Mouse (Mus musculus): ENCODE data around the gene Tmc8.
"Not testable (repeated sequence)": the region's sequence is repeated elsewhere in the genome, so short reads cannot be mapped to it uniquely, and the experiment has no call there.

The Tmc8 gene

GRCm38 (mm10) chr11:117797511-117798159 is 15.8 kb downstream of the Tmc8 start, which contains the start of gene 6030468B19Rik:
Gene 6030468B19Rik, plus strand, starts transcription at chr11:117797660.
- DNase-seq (ENCODE audit: low spot score) = no peak

DNA sequence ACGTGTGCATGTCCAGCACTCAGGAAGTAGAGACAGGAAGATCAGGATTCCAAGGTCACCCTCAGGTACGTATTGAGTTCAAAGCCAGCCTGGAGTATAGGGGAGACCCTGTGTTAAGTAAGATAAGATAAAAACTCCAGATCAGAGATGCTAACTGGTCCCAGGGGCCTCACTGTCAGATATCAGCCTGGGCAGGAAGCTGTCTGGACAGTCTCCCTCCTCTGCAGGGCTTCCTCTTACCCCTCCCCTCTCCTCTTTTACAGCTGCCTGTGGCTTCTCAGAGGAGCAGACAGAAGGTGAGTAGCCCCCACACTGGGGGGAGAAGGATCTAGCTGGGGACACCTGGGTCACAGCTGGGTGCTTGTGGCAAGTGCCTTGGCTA is 16.3 kb downstream of the Tmc8 start:
- no peak for DNase-seq (ENCODE audit: low spot score)

GRCm38 (mm10) chr11:117799174-117799573 is 17.3 kb downstream of the Tmc8 start:
- DNase-seq (ENCODE audit: low spot score) = no peak

DNA sequence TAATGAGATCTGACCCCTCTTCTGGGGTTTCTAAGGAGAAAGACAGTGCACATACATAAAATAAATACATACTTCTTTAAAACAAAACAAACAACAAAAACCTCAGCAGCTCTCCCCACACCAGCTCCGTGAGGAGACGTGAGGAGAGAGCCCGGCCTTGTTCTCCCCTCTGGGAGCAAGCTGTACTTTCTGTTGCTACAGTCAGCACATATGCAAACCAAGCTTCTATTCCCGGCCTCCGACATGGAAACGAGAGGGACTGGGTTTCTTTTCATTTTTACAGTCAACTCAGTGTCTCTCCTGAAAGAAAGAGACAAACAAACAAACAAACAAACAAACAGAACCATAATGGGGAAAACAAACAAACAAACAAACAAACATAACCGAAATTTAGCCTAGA is 18.2 kb downstream of the Tmc8 start:
- DNase-seq (ENCODE audit: low spot score) = no peak

- no peak for DNase-seq (ENCODE audit: low spot score)
These were observed 19.8 kb downstream of the Tmc8 start for GRCm38 (mm10) chr11:117801650-117802049.

GRCm38 (mm10) chr11:117803166-117803688 is 21.4 kb downstream of the Tmc8 start:
- no peak for DNase-seq (ENCODE audit: low spot score)

DNA sequence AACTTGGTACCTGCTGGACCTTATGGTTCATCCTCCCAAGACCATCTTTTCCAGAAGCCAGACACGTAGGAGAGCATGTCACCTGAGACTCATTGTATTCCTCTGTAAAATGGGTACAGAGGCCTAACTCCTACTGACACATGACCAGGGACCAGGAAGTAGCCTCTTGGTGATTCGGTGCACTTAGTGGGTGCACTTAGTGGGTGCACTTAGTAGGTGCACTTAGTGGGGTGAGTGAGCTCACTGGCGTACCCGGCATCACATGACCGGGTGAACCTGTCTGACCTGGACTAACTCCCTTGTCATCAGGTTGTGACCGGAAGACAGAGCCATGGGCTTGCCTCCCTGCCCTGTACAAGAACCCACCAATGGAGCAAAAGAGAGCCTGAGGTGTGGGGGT is 24.9 kb downstream of the Tmc8 start:
- DNase-seq (ENCODE audit: low spot score) = no peak

DNA sequence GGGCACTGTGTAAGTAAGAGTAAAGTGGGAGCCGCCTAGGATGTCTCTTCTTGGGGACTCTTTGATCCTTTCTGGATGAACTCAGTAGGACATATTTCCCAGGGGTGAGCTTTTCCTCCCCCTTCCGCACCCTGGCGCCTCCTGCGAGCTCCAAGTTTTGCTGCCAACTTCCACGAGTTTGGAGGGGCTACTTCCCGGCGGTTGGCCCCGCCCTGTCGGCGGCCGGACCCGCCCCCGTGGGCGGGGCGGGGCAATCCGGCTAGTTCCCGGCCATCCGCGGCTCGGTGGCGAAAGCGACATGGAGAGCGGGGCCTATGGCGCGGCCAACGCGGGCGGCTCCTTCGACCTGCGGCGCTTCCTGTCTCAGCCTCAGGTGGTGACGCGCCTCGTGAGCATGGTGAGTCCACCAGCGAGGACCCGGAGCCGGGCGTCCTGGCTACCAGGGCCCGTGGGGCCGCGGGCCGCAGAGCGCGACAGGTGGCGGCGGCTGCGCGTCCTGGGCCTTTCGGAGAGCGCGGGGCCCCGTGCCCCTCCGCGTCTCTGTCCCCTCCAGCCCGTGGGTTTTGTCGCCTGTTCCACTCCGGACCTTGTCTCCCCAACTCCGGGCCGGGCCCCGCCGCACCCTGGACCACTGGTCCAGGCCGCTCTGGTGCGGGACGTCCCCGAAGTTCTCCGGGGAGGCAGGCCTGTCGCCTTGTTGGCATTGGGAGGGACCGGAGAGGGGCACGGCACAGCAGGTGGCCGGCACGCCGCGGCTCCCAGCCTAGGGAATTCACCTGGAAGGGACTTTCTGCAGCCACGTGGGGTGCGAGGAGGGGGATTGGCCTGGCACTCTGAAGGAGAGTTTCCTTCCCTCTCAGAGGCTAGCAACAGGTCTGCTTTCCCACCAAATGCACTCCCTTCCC is 27.8 kb downstream of the Tmc8 start, which contains the start of the genes Gm20708 and Syngr2:
Gene Gm20708, plus strand, starts transcription at position 262 of the 905 bp plus-strand sequence.
Gene Syngr2, plus strand, starts transcription at position 262 of the 905 bp plus-strand sequence.
- peak; percentile 63 for DNase-seq (ENCODE audit: low spot score)

DNA sequence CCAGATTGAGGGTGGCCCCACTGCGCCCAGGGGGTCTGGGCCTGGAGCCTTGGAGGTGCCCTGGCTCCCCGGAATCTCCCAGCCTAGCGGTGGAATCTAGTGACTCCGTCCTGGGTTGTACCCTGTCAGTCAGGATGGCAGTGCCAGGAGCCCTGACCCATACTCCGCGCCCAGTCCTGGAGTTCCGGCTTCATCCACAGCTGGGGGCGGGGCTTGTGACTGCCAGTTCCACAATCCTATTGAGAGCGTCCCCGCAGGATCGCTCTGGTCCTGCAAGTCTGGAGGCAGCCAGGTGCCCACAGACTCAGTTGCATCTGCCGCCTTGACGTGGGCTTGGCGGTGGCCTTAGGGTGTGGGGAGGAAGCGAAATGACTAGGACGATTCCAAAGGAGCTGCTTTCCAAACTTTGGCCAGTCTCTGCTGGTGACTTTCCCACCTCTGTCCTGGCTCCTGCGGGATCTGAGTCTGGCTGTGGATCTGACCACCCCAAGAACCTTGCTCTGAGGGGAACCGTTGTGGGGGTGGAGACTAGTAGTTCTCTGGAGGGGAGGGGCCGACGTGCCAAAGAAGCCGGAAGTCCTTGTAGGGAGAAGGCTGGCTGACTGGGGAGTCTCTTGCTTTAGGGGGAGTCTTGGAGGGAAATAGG is 28.6 kb downstream of the Tmc8 start:
- peak; percentile 95 for DNase-seq (ENCODE audit: low spot score)

DNA sequence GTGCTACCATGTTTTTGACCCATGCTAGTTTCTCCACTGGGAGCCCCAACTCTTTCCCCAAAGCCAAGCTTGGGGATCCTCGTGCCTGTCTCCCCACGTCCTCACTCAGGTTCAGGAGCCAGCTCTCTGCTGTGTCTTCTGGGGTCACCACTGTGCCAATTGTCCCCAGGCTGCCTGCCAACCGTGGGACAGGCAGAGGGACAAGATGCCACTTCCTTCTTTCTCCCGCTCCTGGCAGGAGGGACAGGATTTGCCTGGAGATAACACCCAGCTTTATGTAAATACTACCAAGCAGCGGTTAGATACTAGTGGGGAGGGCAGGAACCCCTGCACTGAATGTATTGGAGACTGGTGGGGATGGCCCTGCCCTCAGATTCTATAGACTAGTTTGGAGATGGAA is 32.0 kb downstream of the Tmc8 start:
- DNase-seq (ENCODE audit: low spot score) = no peak

- DNase-seq (ENCODE audit: low spot score) = no peak
These were observed 33.0 kb downstream of the Tmc8 start for GRCm38 (mm10) chr11:117814704-117815366.

- DNase-seq (ENCODE audit: low spot score) = not testable (repeated sequence)
These were observed 34.0 kb downstream of the Tmc8 start for GRCm38 (mm10) chr11:117815850-117816249.

- no peak for DNase-seq (ENCODE audit: low spot score)
These were observed 34.6 kb downstream of the Tmc8 start for GRCm38 (mm10) chr11:117816389-117816996.

- DNase-seq (ENCODE audit: low spot score) = no peak
These were observed 37.2 kb downstream of the Tmc8 start for GRCm38 (mm10) chr11:117819095-117819494.

- DNase-seq (ENCODE audit: low spot score) = no peak
These were observed 38.3 kb downstream of the Tmc8 start for GRCm38 (mm10) chr11:117820173-117820572.

DNA sequence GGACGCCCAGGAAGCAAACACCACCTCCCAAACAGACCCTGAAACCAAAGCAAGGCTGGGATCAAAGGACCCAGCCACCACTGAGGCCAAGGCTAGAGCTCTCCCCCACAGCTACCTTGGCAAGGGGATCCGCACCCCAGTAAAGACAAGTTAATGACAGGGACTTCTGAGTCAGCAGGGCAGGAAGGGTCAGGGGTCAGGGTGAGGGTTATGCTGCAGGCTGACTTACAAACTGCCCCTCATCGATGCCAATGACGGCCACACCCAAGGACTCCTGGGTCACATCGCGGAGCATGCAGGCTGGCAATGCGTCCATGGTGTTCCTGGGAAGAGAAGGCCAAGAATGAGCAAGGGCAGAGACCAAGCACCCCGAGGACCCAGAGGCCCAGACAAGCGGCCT is 40.0 kb downstream of the Tmc8 start:
- no peak for DNase-seq (ENCODE audit: low spot score)

DNA sequence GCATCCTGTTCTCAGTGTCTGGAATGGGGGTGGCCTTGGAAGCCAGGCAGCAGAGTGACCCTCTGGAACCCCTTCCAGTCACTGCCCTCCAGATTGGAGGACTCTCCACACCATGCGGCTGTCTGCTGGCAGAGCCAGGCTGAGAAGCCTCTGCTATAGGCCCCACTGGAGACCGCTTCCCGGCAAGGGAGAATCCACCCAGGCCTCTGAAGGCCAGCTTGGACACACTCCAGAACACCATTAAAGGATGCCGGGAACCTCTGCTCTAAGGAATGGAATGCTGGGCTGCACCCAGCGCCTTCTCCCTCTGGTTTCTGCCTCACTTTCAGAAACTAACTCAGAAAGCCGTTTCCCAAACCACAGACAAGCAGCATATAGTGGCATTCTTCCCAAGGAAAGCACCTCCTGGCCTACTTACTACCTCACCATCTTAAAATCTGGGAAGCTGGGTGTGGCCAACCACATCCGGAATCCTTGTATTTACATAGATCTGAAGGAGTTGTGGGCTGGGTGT is 40.9 kb downstream of the Tmc8 start:
- DNase-seq (ENCODE audit: low spot score) = peak; percentile 58

DNA sequence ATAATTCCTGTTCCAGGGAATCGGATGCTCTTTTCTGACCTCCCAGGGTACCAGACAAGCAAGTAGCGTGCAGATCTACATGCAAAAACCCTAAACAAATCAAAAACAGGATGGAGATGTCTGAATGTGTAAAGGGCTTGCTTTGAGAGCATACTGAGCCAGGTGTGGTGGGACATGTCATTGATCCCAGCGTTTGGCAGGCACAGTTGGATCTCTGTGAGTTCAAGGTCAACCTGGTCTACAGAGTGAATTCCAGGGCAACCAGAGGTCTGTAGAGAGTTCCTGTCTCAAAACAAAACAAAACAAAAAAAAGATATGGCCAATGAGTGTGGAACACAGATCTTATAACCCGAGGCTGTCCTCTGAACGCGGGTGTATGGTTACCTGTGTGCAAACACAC is 41.5 kb downstream of the Tmc8 start:
- DNase-seq (ENCODE audit: low spot score) = no peak

GRCm38 (mm10) chr11:117824060-117824969 is 42.4 kb downstream of the Tmc8 start:
- peak; percentile 88 for DNase-seq (ENCODE audit: low spot score)
